Mouse (Mus musculus) CD4-positive, CD25-positive, alpha-beta regulatory T cell, adult 4 months (primary cell): ENCODE results near the gene Ifitm5. TPM values are rescaled to one million over a fixed set of nuclear protein-coding genes. Genes with fewer than 3 reads are reported as not detected.

Experiments
- ATAC-seq: one replicate; pipeline ENCODE4 v1.8.0; 2017
- polyA plus RNA-seq, 2 experiments: library from polyadenylated mRNA; unstranded; fragments of 100-300 nt; shearing (Covaris generic); gene quantifications; one replicate each; pipeline ENCODE4 v1.2.1; 2017

Gene Ifitm5
- polyA plus RNA-seq, 2 experiments from 2014 or later, result not detected

DNA sequence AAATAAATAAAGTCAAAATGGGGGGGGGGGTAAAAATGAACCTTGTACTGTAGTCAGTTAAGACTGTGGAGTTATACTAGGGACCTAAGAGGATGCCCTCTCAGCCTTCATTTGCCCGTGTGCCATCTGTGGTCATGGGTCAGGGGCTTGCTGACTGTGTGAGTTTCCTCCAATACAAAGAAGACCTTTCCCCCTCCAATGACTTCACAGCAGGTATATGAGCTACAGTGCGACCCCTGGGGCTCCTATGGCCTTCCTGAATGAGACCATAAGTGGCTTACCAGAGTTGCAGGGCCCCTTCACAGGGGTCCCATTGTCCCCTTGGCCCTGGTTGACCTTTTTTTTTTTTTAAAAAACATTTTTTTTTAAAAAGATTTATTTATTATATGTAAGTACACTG is 11.3 kb upstream of the Ifitm5 start:
- ATAC-seq, result no peak

DNA sequence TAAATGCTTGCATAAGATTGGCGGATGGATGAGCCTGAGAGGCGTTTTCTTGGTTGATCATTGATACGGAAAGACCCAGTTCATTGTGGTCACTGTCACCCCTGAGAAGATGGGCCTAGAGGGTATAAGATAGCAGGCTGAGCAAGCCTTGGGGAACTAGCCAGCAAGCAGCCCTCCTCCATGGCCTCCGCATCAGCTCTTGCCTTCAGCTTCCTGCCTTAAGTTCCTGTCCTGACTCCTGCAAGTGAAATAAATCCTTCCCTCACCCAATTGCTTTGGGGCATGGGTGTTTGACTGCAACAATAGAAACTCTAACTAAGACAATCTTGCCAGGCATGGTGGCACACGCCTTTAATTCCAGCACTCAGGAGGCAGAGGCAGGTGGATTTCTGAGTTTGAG is 9.9 kb upstream of the Ifitm5 start:
- no peak for ATAC-seq

DNA sequence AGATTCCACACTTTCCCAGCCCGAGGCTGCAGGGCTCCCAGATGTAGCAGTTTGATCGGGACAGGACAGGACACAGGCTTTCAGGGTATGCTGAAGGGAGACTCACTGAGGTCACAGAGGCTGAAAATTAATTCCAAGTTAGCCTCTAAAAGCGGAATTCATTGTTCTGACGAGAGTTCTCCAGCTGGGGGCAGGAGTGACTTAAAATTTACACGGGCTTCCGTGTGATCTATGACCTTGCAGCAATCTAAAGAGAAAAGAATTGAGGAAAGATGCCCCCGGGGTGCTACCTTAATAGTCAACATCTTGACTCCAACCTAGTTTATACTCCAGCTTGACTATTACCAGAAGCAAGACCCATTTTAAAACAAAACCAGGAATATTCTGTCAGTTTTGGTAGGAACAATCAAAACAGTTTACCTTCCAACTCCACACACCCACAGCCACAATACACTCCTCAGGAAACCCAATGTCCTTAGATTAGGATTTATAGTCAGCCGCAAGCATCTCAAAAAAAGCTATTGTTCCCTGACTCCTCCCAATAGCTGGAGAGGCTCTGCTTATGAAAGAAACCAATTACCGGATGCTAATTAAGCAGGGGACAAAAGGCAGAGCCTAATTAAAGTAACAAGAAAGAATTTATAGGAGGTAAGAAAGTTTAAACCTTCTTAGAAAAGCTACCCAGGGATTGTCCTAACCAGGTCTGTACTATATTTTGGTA is 9.2 kb upstream of the Ifitm5 start:
- peak; percentile 60 for ATAC-seq

DNA sequence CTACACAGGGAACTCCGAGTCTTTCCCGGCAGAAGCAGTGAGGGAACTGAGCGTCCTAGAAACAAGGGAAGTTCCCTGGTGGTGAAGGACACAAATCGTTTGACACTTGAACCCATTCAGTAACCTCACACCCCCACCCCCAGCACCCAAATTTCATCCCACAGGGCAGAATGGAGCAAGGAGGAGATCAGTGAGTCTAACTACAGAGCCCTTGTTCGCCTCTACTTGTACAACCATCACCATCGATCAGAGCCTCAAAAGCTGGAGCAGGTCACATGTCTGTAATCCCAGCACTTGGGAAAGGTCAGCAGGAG is 6.4 kb upstream of the Ifitm5 start:
- no peak for ATAC-seq

DNA sequence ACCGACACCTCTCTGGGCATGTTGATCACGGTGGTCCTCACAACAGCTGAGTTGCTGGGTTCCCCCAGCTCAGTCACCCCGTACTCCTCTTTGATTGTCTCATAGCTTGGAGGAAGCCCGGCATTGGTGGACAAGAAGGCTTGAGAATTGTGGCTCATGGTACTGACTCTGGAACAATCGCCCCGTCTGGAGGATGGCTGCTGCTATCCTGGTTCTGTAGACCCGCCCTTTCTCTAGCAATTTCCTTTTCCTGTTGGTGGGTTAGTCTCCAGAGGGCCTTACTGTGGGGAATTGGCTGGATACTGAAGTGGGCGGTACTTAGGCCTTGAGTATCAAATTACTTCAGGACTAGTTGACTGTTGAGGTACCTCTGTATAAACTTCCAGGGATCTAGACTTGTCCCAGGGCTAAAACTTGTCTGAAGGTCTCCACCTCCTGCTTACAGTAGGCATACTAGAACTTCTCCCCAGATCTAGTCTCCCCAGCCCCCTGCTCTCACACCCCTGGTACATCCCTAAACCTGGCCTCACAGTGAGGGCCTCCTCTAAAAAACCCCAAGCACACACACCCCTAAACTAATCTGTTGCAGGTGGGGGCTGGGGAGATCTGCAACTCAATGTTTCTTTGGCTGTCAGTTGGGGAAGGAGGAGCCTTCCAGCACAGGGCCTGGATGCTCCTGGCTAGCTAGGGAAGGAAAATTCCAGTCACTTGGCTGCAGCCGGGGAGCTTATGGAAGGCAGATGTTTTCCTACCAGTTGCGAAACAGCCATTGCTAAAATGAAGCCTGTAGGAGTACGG is 5.9 kb upstream of the Ifitm5 start, which contains the start of the genes Gm45717 and Ifitm2:
Gene Gm45717, minus strand, starts transcription at position 180 of the 798 bp plus-strand sequence.
Gene Ifitm2, minus strand, starts transcription at position 230 of the 798 bp plus-strand sequence.
- no peak for ATAC-seq

DNA sequence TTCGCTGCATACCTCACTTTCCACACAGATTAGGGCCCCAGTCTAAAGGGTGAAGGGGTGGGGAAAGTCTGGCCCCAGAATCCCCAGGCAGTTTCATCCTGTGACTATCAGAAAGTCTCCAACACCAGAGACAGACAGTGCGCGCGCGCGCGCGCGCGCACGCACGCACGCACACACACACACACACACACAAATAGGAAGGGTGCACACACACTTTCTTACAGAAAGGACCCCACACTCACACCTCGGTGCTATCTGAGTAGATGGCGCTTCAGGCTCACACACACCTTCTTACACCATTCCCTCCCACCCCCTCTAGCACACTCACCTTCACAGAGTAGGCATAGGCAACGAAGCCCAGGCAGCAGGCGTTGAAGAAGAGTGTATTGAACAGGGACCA is 5.3 kb upstream of the Ifitm5 start:
- ATAC-seq, result peak; percentile 57

DNA sequence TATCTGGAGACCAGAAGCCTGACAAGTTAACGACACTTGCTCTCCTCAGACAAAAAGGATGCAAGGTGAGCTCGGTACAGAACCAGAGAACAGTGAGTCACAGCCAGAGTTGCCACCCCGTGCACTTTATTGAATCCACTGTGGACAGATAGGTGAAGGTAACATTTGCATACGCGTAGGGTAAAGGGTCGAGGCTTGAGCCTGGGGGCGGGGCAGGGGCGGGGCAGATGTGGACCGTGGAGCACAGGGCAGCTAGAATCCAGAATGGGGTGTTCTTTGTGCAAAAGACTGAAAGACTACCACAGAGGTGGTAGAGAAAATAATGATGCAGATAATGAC is 4.6 kb upstream of the Ifitm5 start:
- ATAC-seq, result no peak

DNA sequence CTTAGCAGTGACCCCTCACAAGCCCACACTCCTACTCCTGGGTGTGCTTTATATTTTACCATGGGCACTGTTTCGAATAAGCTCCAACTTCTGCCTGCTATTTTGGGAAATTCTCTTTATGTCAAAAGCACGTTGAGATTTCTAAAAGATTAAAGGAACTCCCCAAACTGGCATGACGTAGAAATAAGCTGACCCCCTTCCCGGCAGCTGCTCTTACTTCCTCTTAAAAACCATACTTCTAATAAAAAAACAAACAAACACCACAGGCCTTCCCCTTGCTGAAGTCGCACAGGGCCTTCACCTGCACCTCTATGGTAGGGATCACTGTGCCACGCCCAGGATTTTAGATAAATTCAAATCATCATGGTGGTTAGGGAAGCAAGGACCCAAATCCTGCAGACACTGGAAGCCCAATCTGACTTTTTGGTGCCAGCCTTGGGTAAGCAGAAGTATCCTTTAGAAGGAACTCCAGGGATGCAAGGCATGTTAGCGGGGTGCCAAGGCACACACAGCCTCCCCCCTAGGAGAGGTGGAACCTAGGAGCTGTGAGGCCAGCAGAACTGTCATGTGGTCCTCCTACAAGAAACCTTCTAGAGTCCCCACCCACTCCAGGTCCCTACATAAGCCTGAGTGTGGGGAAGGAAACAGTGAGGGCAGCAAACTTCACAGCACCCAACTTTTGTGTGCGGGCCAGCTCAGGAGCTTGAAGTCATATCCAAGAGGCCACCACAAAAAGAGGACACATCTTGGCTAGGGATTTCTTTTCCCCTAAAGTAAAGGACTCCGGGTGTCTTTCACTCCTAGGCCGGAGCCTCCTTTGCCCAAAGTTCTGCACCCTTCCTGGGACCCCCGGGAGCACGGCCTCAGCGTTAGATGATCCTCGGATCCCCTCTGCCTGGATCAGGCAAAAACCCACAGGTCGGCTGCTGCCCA is 4.0 kb upstream of the Ifitm5 start:
- no peak for ATAC-seq

DNA sequence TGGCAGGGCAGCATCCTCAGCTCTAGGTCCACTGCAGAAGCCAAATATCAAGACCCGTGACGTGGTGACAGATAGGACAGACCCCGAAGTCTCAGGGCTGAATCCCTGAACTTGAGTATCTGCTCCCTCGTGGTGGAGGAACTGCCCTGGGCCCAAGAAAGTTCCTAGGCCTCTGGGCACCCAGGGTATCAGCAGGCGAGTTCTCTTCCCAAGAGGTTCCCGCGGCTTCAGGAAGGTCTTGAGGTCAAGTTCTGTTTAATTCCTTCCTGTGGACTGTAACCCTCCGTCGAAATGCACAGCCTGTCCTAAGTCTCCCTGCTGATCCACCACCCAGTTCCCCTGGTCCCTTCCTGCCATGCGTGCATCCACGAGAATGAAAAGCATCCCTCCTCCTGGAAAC is 3.0 kb upstream of the Ifitm5 start:
- no peak for ATAC-seq

DNA sequence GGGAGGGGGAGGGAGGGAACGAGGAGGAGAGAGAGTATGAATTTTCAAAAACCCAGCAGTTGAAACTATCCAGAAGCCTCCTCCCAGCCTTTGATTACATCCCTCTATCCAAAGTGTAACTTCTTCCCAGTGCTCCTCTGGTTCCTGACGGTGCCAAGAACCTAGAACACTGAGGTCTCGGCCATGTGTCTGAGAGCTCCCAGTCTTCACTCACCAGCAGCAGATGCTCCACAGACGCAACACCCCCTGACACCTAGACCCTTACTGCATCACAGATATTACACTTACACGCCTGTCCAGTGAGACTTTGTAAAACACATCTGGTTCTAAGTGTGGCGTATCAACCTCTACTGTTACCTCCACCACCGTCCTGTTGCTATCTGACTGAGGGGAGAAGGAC is 2.4 kb upstream of the Ifitm5 start:
- no peak for ATAC-seq

DNA sequence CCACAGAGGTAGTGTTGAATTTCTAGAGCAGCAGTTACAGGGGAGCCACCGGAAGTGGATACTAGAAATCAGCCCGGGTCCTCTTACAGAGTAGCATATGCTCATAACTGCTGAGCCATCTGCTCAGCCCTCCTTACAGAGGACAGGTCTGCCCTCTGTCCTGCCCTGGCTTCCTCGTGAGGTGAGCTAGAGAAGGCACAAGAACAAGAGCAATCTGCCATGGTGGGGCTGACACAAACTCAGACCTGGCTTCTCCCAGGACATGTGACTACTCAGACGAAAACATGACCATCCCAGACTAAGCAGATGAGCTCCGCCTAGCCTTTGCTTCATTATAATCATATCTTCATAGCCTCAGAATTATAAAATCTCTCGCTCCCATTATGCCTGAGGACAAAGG is 1.7 kb upstream of the Ifitm5 start:
- ATAC-seq, result no peak

DNA sequence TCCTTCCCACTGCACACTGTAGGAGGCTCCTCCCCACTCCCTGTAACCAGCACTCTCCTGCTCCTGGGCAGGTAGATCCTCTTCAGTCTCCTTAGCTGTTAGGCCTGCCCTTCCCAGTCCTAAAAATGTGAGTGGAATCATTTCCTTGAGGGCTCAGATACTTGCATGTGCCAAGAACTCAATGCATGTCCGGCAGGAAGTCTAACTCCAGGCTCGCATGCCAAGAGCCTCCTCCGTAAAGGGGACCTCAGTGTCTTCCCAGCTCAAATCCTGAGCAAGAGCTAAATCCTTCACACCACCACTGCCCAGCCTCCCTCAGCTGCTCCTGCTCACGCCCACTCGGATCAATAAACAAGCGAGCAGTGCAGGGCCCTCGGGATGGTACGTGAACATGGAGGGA is 960 bp upstream of the Ifitm5 start:
- ATAC-seq, result no peak

DNA sequence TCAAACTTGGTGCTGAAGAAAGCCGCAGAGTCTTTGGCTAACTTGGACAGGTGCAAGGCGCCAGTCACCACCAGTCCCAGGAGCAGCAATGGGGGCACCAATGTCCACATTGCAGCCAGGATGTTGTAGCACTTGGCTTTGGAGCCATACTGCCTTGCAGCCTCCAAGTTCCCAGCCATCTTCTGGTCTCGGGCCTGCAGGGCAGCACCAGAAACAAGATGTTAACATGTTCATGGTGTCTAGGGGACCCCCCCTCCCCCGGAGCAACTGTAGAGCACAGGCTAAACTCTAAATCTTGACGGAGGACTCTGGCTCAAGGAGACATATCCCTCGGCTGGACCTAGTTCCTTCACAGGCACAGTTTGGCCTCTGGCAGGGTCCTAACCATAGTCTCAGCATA is 836 bp downstream of the Ifitm5 start:
- no peak for ATAC-seq

DNA sequence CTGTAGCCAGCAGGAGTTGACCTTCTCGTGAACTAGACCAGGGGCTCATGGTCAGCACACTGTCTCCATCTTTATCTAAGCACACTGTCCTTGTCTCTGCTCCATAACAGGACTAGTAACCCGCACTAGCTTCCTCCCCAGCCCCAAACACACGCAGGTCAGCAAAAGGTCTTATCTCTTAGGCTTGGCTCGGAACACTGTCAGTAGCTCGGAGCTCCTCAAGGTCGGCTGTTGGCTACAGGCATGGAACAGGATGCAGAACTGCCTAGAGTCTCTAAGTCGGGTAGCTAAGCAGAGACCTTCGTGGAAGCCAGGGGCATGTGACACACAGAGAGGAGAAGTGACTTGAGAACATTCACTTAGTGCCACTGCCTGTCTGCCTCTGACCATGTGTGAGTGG is 1.9 kb downstream of the Ifitm5 start:
- ATAC-seq, result no peak

DNA sequence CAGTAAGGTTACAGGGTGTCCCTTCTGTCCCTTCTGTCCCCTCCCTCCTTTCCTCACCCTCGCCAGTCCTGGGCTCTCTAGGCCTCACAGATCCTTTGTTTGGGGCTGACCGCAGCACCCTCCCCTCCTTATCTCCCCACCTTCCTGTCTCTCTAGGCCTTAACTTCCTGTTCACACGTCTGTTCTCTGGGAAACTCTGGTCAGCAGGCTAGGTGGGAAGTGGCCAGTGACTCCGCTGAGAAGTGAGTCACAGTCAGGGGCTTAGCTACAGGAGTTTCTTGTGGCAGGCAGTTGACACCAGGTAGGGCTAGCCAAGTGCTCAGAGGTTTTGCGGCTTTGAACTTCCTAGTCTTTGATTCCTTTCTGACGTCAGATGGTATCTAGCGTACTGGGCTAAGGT is 3.1 kb downstream of the Ifitm5 start:
- ATAC-seq, result peak; percentile 81

DNA sequence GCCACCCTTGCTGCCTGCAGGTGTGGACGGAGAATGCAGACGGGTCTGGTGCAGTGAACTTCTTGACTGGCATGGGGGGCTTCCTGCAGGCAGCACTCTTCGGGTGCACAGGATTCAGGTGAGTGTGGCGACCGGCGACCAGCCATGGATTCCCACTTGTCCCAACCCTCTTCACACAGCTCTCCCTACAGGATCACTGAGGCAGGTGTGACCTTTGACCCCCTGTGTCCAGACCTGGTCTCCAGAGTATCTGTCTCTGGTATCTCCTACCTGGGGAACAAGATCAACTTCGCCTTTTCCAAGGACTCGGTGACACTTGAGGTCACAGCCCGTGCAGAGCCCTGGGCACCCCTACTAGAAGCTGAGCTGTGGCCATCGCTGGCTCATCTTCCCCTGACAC is 3.8 kb downstream of the Ifitm5 start:
- no peak for ATAC-seq

DNA sequence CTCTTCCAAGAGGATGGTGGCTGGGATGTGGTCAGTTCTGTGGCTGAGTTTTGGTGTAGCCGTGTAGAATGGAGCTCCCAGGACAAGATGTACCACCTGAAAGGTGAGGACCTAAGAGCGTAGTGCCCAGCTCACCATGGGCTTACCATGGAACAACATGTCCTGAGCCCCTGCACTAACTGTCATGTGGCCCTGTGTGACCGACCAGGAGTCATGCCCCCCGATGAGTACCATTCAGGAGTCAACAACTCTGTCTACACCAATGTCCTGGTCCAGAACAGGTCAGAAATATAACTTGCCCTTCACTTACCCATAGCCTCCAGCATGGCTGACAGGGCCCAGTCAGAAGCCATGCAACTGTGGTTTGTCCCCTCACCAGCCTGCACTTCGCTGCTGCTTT is 4.8 kb downstream of the Ifitm5 start:
- no peak for ATAC-seq

DNA sequence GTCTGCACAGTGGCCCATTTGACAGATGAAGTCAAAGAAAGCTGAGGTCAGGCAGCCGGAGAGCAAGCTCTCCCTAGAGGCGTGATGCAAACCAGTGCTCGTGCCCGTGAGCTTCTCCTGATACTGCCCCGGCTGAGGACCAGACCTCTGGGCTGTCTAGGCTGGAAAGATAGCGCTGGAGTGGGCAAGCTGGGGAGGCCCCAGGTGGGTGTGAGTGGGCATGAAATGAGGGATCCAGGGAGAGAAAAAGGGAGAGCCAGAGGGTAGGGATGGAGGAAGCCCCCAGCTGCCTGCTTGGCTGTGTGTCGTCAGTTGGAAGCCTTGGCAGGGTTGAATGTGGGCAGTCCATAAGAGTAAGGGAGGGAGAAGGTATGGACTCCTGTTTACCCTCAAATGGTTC is 5.9 kb downstream of the Ifitm5 start:
- ATAC-seq, result no peak

DNA sequence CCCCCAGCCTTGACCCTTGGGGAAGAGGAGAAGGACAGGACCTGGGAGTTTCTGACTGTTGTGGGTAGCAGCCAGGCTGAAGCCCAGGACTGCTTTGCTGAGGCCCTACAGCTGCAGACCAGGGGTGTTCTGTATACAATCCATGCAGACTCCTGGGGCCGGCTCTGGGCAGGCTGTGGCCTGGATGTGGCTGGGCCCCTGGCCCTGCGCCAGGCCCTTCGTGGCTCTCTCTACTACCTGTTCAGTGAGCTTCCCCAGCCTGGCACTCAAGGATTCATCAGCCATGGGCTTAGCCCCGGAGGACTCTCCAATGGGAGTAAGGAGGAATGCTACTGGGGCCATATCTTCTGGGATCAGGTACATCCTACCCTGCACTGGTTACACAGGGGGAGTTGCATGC is 6.7 kb downstream of the Ifitm5 start:
- ATAC-seq, result no peak

DNA sequence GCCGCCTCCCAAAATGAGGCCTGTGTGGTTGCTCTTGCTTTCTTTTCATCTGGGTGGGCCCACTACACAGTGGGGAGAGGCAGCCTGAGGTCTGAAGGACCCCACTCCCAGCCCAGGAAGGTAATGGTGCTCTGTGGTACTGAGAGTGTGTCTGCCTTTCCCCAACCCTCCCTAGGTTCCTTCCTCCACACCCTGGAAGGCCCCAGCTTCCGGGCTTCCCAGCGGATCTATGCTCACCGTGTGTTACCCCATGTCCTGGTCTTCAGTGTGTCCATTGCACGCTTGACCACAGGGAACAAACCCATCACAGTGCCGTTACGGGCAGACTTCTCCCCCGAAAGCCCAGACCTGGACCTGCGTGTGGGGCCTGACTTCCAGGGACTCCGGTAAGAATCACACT is 7.3 kb downstream of the Ifitm5 start:
- ATAC-seq, result no peak

DNA sequence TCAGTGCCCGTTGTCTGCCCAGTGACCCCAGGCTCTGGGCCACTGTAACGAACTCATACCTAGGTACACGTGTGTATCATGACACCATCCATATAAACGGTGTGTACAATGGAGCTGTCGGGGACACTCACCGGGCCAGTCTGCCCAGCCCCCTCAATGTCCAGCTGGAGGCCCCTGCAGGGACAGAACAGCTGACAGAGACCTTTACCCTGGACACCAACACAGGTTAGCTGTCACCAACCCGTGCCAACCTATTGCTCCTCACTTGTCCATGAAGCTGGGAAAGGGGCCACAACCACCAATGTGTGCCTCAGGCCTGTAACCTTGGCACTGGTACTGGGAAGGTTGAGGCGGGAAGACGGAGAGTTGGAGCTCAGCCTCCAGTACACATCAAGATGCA is 7.8 kb downstream of the Ifitm5 start:
- ATAC-seq, result no peak

DNA sequence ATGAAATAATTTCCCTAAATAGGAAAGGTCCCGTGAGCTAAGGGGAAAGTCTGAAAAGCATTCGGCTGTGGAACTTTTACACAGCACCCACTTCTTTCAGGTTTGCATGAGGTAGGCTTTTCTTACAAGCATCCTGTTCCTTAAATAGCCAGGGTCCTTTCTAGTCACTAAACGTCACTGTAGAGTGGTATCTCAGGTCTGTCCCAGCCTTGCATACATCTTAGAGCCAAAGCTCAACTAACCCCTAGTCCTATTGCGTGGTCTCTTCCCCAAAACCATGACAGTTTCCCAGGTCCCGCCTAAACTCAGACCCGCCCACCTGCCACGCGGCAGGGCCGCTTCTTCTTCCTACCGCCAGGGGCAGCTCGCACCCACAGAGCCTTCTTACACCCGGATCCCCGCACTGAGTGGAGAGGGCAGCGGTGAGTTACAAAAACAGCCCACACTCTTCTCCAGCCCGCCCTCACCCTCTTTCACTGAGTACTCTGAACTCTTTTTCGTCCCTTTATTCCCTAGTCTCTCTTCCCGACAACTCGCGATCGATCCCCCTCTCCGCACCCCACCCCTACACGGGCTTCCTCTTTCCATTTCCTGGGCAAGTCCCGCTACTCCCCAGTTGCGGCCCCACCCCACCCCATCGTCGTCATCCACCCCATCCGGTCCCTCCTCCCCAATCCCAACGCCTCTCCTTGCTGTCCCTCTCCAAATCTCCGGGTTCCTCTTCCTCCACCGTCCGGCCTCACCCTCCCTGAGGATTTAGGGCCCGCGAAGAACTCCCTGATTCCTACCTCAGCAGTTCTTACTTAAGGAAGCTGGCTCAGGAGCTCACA is 8.7 kb downstream of the Ifitm5 start, which contains the start of gene Pgghg:
Gene Pgghg, plus strand, starts transcription at position 170 of the 830 bp plus-strand sequence.
- peak; percentile 85 for ATAC-seq
